ENCODE assay signal across 8 mouse cellular contexts in genomic region chr2:3769260-3769659, GRCm38 (mm10).
DNase-seq lines count a peak whose midpoint lies in the region; ATAC-seq and TF ChIP-seq lines count a peak whose summit lies in the region.

No protein-coding gene starts in this region.

- no peak overlapping the region for H3K9ac ChIP-seq in forebrain, embryonic 16.5 days (replicated peaks; ENCODE audit: low read depth, low read length)
- H3K9ac ChIP-seq in midbrain, embryonic 12.5 days (replicated peaks): no peak overlapping the region

- no peak overlapping the region for H3K27ac ChIP-seq in heart, embryonic 10.5 days
- H3K27ac ChIP-seq in forebrain, embryonic 16.5 days (ENCODE audit: low read length): no peak overlapping the region
- H3K27ac ChIP-seq in midbrain, embryonic 12.5 days (replicated peaks): no peak overlapping the region
- no peak overlapping the region for H3K27ac ChIP-seq in spleen, adult 2 months (ENCODE audit: insufficient read depth, low read length)

- no peaks in the 10 kb centered on the region for H3K27me3 ChIP-seq in heart, embryonic 10.5 days (ENCODE audit: insufficient read depth, poor library complexity, severe bottlenecking)
- H3K27me3 ChIP-seq in forebrain, embryonic 16.5 days (replicated peaks; ENCODE audit: control insufficient read depth, insufficient read depth, low read length): no peaks in the 10 kb centered on the region
- no peaks in the 10 kb centered on the region for H3K27me3 ChIP-seq in midbrain, embryonic 12.5 days
- H3K27me3 ChIP-seq in spleen, adult 2 months (ENCODE audit: control insufficient read depth, insufficient read depth, low read length): no peaks in the 10 kb centered on the region

- peaks cover 38% of the 10 kb centered on the region for H3K4me1 ChIP-seq in heart, embryonic 10.5 days
- H3K4me1 ChIP-seq in forebrain, embryonic 16.5 days (replicated peaks; ENCODE audit: control insufficient read depth, insufficient read depth, low read length): peaks cover 17% of the 10 kb centered on the region
- H3K4me1 ChIP-seq in midbrain, embryonic 12.5 days: no peaks in the 10 kb centered on the region
- peaks cover 7% of the 10 kb centered on the region; the same call in 1 of the 2 replicates for H3K4me1 ChIP-seq in spleen, adult 2 months (ENCODE audit: control insufficient read depth, insufficient read depth, insufficient read length)

- no peaks in the 10 kb centered on the region for H3K9me3 ChIP-seq in heart, embryonic 10.5 days
- H3K9me3 ChIP-seq in forebrain, embryonic 16.5 days (ENCODE audit: control insufficient read depth, low read length): no peaks in the 10 kb centered on the region
- H3K9me3 ChIP-seq in midbrain, embryonic 12.5 days: no peaks in the 10 kb centered on the region

- no peak overlapping the region for H3K4me3 ChIP-seq in heart, embryonic 10.5 days
- H3K4me3 ChIP-seq in forebrain, embryonic 16.5 days (replicated peaks; ENCODE audit: low read length): no peak overlapping the region
- no peak overlapping the region for H3K4me3 ChIP-seq in midbrain, embryonic 12.5 days
- no peak overlapping the region for H3K4me3 ChIP-seq in spleen, adult 2 months (ENCODE audit: extremely low read depth, insufficient read depth, insufficient read length)

- no peaks in the 10 kb centered on the region; the same call in 1 of the 2 replicates for H3K36me3 ChIP-seq in heart, embryonic 10.5 days
- H3K36me3 ChIP-seq in forebrain, embryonic 16.5 days (ENCODE audit: control insufficient read depth, insufficient read depth): no peaks in the 10 kb centered on the region; the same call in 1 of the 2 replicates
- H3K36me3 ChIP-seq in midbrain, embryonic 12.5 days: no peaks in the 10 kb centered on the region
- H3K36me3 ChIP-seq in spleen, adult 2 months (ENCODE audit: control insufficient read depth, insufficient read depth, low read length): peaks cover 8% of the 10 kb centered on the region; the same call in 1 of the 2 replicates

- TF ChIP-seq CTCF in spleen, adult 2 months (IDR thresholded peaks at IDR 0.05; ENCODE audit: extremely low read depth, insufficient read depth, insufficient read length, insufficient replicate concordance): peak; percentile 88; the same call in 1 of the 2 replicates

- ATAC-seq in cerebellum, adult (ENCODE audit: insufficient number of reproducible peaks, low FRiP score, low TSS enrichment): peak; percentile 58
- ATAC-seq in forebrain, embryonic 16.5 days: peak; percentile 54; the same call in 1 of the 2 replicates
- ATAC-seq in midbrain, embryonic 12.5 days (ENCODE audit: low FRiP score, low read depth): peak; percentile 47; the same call in 1 of the 2 replicates

- peak; percentile 58 to 80 for DNase-seq in heart, adult 18-20 months
- no peak for DNase-seq in heart, embryonic 10.5 days (ENCODE audit: low spot score)
- peak; percentile 90 for DNase-seq in induced T-regulatory cell, adult 2 months (ENCODE audit: low read depth)
- peak; percentile 53 to 70 for DNase-seq in left cerebral cortex, adult 18-20 months (ENCODE audit: low spot score in 2 of 2)
- peak; percentile 64 to 65 for DNase-seq in spleen, adult 2 months (ENCODE audit: low read depth in 1 of 2, low spot score in 2 of 2)

- TF ChIP-seq POLR2A in spleen, adult 2 months (IDR thresholded peaks at IDR 0.05; ENCODE audit: low read depth, low read length): no peak

- H3K4me2 ChIP-seq in forebrain, embryonic 16.5 days (ENCODE audit: low read length): no peak overlapping the region
- H3K4me2 ChIP-seq in midbrain, embryonic 12.5 days (replicated peaks): no peak overlapping the region

- WGBS in heart, embryonic 10.5 days: 30% methylated on average over 6 of the region's 6 CpGs
- 33% methylated on average over 6 of the region's 6 CpGs for WGBS in forebrain, embryonic 16.5 days
- 30% methylated on average over 6 of the region's 6 CpGs for WGBS in midbrain, embryonic 12.5 days
- WGBS in spleen, adult 2 months: 45% methylated on average over 6 of the region's 6 CpGs
